Mouse (Mus musculus) testis, adult 2 months (tissue): ENCODE results near the gene Tcf7l1. TPM values are rescaled to one million over a fixed set of nuclear protein-coding genes. Genes with fewer than 3 reads are reported as not detected.

Source experiments
- H3K27ac ChIP-seq: fragments of 200-500 bp; 2 replicates; pipeline ENCODE4 v1.5.1; 2012; ENCODE audit warnings: low read depth, low read length; ENCODE audit not compliant: control insufficient read depth, insufficient read depth
- H3K27me3 ChIP-seq: fragments of 200-500 bp; 2 replicates; pipeline ENCODE4 v1.6.1; 2012; ENCODE audit warnings: mild to moderate bottlenecking, low read length, moderate library complexity; ENCODE audit not compliant: control insufficient read depth, insufficient read depth
- H3K36me3 ChIP-seq: fragments of 200-500 bp; 2 replicates; pipeline ENCODE4 v1.6.1; 2012; ENCODE audit warnings: mild to moderate bottlenecking, low read length; ENCODE audit not compliant: control insufficient read depth, insufficient read depth
- H3K4me1 ChIP-seq: fragments of 200-500 bp; 2 replicates; pipeline ENCODE4 v1.6.1; 2012; ENCODE audit warnings: low read length; ENCODE audit not compliant: control insufficient read depth, insufficient read depth
- H3K4me3 ChIP-seq: fragments of 200-500 bp; 2 replicates; pipeline ENCODE4 v1.5.1; 2012; ENCODE audit warnings: low read depth, mild to moderate bottlenecking, low read length, moderate library complexity, mixed read lengths; ENCODE audit not compliant: control insufficient read depth
- CTCF ChIP-seq: fragments of 200-500 bp; IDR thresholded peaks from 2 replicates; pipeline ENCODE4 v1.5.1; 2012; ENCODE audit warnings: low read depth, mild to moderate bottlenecking, inconsistent platforms, low read length, moderate library complexity; ENCODE audit not compliant: control insufficient read depth, insufficient read depth, insufficient replicate concordance
- POLR2A ChIP-seq: fragments of 200-500 bp; IDR thresholded peaks from 2 replicates; pipeline ENCODE4 v1.6.1; 2012; ENCODE audit warnings: low read depth, mild to moderate bottlenecking, inconsistent platforms, low read length, moderate library complexity; ENCODE audit not compliant: control insufficient read depth
- polyA plus RNA-seq: library from polyadenylated mRNA; depleted of rRNA; stranded (reverse); fragments of >200 nt; gene quantifications from 2 replicates; pipeline ENCODE4 v1.2.3, GENCODE M21; 2012

Tcf7l1 gene
- polyA plus RNA-seq, 1 experiment, result 3.0 TPM

GRCm38 (mm10) chr6:72714726-72715125 is 74.3 kb downstream of the Tcf7l1 start:
- H3K27ac ChIP-seq, result no peak overlapping the region
- H3K36me3 ChIP-seq, result no peaks in the 10 kb centered on the region
- no peak for TF ChIP-seq POLR2A
- no peak for TF ChIP-seq CTCF
- no peaks in the 10 kb centered on the region for H3K4me1 ChIP-seq
- no peak overlapping the region for H3K4me3 ChIP-seq
- no peaks in the 10 kb centered on the region for H3K27me3 ChIP-seq

- Histone ChIP-seq H3K27ac (no peak overlapping the region), H3K27me3 (no peaks in the 10 kb centered on the region), H3K4me3 (no peak overlapping the region), H3K4me1 (no peaks in the 10 kb centered on the region), H3K36me3 (no peaks in the 10 kb centered on the region)
- no peak for TF ChIP-seq POLR2A
- TF ChIP-seq CTCF, result no peak
Measured at GRCm38 (mm10) chr6:72714250-72714649, 74.8 kb downstream of the Tcf7l1 start.

DNA sequence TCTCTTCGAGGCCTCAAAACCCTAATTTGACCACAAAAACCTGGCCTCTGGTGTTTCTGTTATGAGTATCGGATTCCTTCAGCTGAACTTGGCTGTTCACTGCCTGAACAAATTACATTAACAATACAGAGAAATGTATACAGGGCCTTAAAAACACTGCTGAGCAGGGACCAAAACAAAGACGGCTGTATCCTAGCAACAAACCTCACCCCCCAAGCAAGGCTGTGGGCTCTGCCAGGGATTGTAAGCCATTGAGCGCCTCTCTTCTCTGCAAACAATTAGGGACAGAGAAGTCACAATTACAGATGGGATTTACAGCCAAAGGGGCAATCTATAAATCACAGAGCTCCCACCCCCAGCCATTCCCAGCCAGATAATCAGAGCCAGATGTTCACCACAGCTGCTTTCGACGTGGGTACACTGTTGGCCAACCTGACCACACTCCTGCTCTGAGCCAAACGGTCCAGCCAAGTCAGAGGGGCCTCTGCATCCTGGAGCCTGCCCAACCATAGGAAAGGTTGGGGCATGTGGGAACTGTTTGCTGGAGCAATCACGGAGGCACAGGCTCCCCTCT is 77.5 kb downstream of the Tcf7l1 start:
- no peak overlapping the region for H3K27ac ChIP-seq
- TF ChIP-seq POLR2A, result no peak
- H3K4me1 ChIP-seq, result no peaks in the 10 kb centered on the region
- no peaks in the 10 kb centered on the region for H3K27me3 ChIP-seq
- no peaks in the 10 kb centered on the region for H3K36me3 ChIP-seq
- no peak overlapping the region for H3K4me3 ChIP-seq

DNA sequence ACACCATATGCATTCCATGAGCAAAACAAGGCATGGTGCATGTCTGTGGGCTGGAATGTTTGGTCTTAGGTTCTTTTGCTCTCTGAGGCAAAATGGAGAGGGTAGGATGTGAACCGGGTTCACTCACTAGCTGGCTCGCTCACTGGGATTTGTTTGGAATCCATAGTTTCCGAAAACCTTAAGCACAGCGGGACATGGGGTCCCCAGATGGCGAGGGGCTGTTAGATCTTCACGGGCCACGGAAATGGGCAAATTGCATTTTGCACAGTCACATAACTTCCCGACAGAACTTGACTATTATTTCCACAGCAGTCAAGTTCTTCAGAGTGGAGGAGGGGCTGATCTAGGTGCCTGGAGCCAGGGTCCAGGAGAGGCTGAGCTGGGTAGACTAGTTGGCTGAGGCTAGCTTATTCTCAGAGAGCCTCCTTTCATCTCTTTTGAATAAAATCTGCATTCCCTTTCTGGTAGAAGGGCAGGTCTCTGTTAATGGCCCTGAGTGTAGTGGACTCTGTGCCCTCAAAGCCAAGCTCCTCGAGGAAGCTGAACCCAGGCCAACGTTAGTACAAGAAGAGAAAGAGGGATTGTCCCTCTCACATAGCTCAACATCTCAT is 78.1 kb downstream of the Tcf7l1 start:
- Histone ChIP-seq H3K4me3 (no peak overlapping the region), H3K36me3 (no peaks in the 10 kb centered on the region), H3K27ac (no peak overlapping the region), H3K4me1 (no peaks in the 10 kb centered on the region), H3K27me3 (no peaks in the 10 kb centered on the region)
- TF ChIP-seq POLR2A (no peak), CTCF (no peak)

DNA sequence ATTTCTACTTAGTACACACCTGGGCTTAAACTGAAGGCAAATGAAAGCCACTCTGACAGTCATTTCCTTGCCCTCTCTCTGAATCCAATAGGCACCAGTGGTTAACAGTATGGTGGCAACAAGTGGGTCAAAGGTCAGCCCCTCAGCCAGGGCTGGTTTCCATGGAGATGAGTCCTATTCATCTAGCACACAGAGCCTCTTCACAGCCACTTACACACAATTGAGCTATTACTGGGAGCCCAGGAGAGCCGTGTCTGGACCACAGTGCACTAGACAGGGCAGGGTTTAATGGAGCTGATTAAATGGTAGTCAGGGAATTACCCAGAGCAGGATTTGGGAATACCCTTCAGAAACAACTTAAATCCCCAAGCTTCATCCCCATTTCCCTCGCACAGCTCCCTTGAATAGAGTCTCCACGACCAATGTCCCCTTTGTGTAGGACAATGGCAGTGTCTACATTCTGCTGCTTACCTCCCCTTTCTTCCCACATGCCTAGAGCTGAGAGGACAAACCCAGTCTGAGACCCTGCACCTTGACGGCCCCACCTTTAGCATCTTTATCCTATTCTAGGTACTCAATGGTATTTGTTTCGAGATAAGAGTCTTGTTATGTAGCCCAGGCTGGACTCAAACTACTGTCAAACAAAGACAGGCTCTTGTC is 89.5 kb downstream of the Tcf7l1 start:
- Histone ChIP-seq H3K4me3 (peak overlapping the region; percentile 35), H3K36me3 (no peaks in the 10 kb centered on the region), H3K27me3 (no peaks in the 10 kb centered on the region), H3K27ac (no peak overlapping the region; the same call in 1 of the 2 replicates), H3K4me1 (peaks cover 4% of the 10 kb centered on the region)
- TF ChIP-seq CTCF (no peak), POLR2A (peak; percentile 31; the same call in 1 of the 2 replicates)

DNA sequence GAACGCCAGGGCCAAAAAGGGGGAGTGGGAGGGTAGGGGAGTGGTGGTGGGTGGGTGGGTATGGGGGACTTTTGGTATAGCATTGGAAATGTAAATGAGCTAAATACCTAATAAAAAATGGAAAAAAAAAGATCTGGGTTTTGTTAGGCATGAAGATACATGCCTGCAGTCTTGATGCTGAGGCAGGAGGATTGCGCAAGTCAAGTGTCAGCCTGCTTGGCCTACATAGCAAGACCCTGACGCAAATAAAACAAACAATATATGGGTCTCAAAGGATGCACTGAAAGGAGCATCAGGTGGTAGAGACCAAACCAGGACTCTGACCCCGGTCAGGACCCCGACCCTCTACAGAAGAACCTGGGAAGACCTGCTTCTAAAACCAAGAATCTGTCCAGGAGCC is 90.5 kb downstream of the Tcf7l1 start:
- Histone ChIP-seq H3K36me3 (no peaks in the 10 kb centered on the region), H3K4me1 (peaks cover 4% of the 10 kb centered on the region; the same call in 1 of the 2 replicates), H3K27me3 (no peaks in the 10 kb centered on the region), H3K27ac (no peak overlapping the region), H3K4me3 (peak overlapping the region; percentile 63)
- TF ChIP-seq CTCF, result no peak
- no peak for TF ChIP-seq POLR2A

GRCm38 (mm10) chr6:72696601-72697335 is 92.3 kb downstream of the Tcf7l1 start:
- H3K4me1 ChIP-seq, result peaks cover 4% of the 10 kb centered on the region; the same call in 1 of the 2 replicates

More at GRCm38 (mm10) chr6:72696601-72697335, 92.3 kb downstream of the Tcf7l1 start:
- Histone ChIP-seq H3K27me3 (no peaks in the 10 kb centered on the region), H3K36me3 (no peaks in the 10 kb centered on the region), H3K4me3 (no peak overlapping the region), H3K27ac (no peak overlapping the region)
- TF ChIP-seq POLR2A, result no peak
- TF ChIP-seq CTCF, result no peak
